Mouse (Mus musculus): ENCODE results near the gene Gnl2. TPM values are rescaled to one million over a fixed set of nuclear protein-coding genes. Genes with fewer than 3 reads are reported as not detected.

Gene Gnl2
- polyA plus RNA-seq, 1 experiment from 2014 or later, result 88.7 TPM

DNA sequence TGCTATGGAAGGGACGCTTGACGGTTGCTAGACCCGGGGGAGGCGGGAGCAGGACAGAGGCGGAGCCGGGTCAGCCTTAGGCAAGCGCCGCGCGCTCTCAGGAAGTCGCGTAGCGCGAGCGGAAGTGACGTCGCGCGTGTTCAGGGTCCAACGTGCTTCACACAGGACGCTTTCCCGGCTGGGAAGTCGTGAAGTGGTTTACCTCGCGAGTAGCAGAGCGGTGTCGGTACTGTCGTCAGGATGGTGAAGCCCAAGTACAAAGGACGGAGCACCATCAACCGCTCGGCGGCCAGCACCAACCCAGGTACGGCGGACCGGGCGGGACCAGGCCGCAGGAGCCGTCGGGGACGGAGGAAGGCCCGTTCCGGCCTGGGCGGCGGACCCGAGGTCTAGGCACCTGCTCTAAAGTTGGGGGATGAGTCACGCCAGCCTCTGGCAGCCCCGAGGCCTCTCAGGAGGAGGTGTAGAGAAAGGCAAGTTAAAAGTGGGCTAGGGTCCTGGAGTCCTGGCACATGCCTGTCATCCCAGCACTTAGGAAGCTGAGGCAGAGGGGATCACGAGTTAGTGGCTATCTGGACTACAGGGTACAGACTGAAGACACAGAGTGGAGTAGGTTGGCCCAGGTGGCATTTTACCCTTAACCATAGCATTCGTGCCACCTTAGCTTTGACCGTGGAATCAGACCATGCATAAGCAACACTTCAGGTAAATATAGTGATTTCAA, 13.7 kb downstream of the Gnl2 start:
- Histone ChIP-seq H3K4me2 (peak overlapping the region; percentile 98), H3K9me3 (ENCODE audit: control insufficient read depth, low read length) (no peaks in the 10 kb centered on the region), H3K27ac (ENCODE audit: low read depth, low read length) (no peak overlapping the region), H3K4me3 (ENCODE audit: low read depth, low read length) (peak overlapping the region; percentile 96), H3K9ac (ENCODE audit: low read length) (peak overlapping the region; percentile 83), H3K36me3 (ENCODE audit: control insufficient read depth, insufficient read depth, low read length) (peaks cover 2% of the 10 kb centered on the region; the same call in 1 of the 2 replicates), H3K4me1 (ENCODE audit: control insufficient read depth, insufficient read depth, low read length) (peaks cover 10% of the 10 kb centered on the region), H3K27me3 (ENCODE audit: control insufficient read depth, insufficient read depth, low read length) (no peaks in the 10 kb centered on the region)
- WGBS, result under 1% methylated on average over 50 of the region's 50 CpGs
- ATAC-seq (ENCODE audit: low FRiP score) (peak; percentile 99), DNase-seq (ENCODE audit: low spot score, missing footprints) (peak; percentile 100)

DNA sequence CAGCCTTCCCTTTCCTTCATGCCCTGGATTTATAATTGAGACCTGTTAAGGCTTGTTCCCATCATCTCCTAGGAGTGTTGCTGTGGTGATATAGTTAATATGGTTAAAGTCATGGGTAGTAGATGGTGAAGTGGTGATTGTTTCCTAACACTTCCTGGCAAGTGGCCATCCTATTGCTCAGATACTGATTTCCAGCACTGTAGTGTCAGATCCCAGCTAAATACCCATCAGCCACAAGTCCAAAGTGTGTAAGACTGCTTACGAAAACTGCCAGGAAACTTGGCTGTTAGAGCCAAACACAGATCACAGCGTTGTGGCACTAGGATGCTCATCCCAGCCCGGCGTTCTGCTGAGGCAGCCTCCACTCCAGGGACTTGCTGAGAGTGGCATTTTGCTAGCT, 18.0 kb downstream of the Gnl2 start:
- H3K4me3 ChIP-seq (ENCODE audit: low read depth, low read length), result no peak overlapping the region
- ATAC-seq (ENCODE audit: low FRiP score) (no peak), DNase-seq (ENCODE audit: low spot score, missing footprints) (no peak)
- H3K27ac ChIP-seq (ENCODE audit: low read depth, low read length), result no peak overlapping the region
- no peak overlapping the region for H3K9ac ChIP-seq (ENCODE audit: low read length)
- WGBS, result 95% methylated on average over 4 of the region's 4 CpGs
- no peaks in the 10 kb centered on the region for H3K9me3 ChIP-seq (ENCODE audit: control insufficient read depth, low read length)
- H3K4me1 ChIP-seq (ENCODE audit: control insufficient read depth, insufficient read depth, low read length), result peaks cover 10% of the 10 kb centered on the region
- no peaks in the 10 kb centered on the region for H3K27me3 ChIP-seq (ENCODE audit: control insufficient read depth, insufficient read depth, low read length)
- H3K36me3 ChIP-seq (ENCODE audit: control insufficient read depth, insufficient read depth, low read length), result peaks cover 7% of the 10 kb centered on the region
- H3K4me2 ChIP-seq, result no peak overlapping the region

DNA sequence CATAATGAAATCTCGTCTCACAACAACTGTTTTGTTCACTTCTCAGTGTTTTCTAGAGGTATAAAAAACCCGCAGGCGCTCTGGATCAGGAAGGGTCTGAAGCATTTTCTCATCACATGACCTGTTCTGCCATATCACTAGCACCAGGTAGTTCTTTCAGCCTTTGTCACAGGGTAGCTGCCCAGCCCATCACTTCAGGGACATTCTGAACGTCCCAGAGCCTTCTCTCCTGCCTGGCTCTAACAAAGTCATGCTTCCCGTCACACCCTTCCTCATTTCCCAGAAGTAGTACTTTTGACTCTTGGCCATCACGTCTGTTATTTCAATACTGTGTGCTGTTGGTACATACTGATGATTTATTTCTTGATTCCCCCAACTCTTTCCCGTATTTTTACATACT, 28.1 kb downstream of the Gnl2 start:
- WGBS, result 91% methylated on average over 7 of the region's 7 CpGs
- H3K27me3 ChIP-seq (ENCODE audit: control insufficient read depth, insufficient read depth, low read length), result no peaks in the 10 kb centered on the region
- no peak overlapping the region for H3K27ac ChIP-seq (ENCODE audit: low read depth, low read length)
- H3K9me3 ChIP-seq (ENCODE audit: control insufficient read depth, low read length), result no peaks in the 10 kb centered on the region
- ATAC-seq (ENCODE audit: low FRiP score) (no peak), DNase-seq (ENCODE audit: low spot score, missing footprints) (no peak)
- H3K9ac ChIP-seq (ENCODE audit: low read length), result no peak overlapping the region
- H3K4me2 ChIP-seq, result no peak overlapping the region
- H3K4me1 ChIP-seq (ENCODE audit: control insufficient read depth, insufficient read depth, low read length), result no peaks in the 10 kb centered on the region
- peaks cover 13% of the 10 kb centered on the region for H3K36me3 ChIP-seq (ENCODE audit: control insufficient read depth, insufficient read depth, low read length)
- H3K4me3 ChIP-seq (ENCODE audit: low read depth, low read length), result no peak overlapping the region

DNA sequence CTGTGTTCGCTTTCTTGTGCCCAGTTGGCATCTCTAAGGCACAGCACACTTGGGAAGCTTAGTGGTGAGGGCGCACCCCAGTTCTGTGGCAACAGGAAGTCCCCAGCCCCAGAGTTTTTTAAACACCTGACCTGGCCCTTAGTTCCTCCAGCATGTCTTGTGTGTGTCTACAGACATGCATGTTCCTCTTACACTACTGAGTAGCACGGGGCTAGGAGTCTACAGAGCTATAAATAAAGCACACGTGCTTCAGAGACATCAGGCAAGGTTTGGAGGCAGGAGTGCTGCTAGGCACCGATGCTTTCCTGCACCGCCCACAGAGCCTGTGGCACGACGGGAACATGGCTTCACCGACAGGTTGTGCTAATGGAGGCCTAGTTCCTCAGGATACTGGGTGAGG, 39.0 kb downstream of the Gnl2 start:
- H3K36me3 ChIP-seq (ENCODE audit: control insufficient read depth, insufficient read depth, low read length), result peaks cover 14% of the 10 kb centered on the region; the same call in 1 of the 2 replicates
- H3K9ac ChIP-seq (ENCODE audit: low read length), result no peak overlapping the region
- WGBS, result 94% methylated on average over 9 of the region's 9 CpGs
- H3K4me3 ChIP-seq (ENCODE audit: low read depth, low read length), result no peak overlapping the region
- H3K4me1 ChIP-seq (ENCODE audit: control insufficient read depth, insufficient read depth, low read length), result 0 out of 2 replicates have a peak, but pooled peaks cover 3% of the 10 kb centered on the region
- H3K9me3 ChIP-seq (ENCODE audit: control insufficient read depth, low read length), result no peaks in the 10 kb centered on the region
- no peak for DNase-seq (ENCODE audit: low spot score, missing footprints)
- H3K27me3 ChIP-seq (ENCODE audit: control insufficient read depth, insufficient read depth, low read length), result no peaks in the 10 kb centered on the region
- no peak overlapping the region for H3K27ac ChIP-seq (ENCODE audit: low read depth, low read length)
- H3K4me2 ChIP-seq, result no peak overlapping the region
- no peak for ATAC-seq (ENCODE audit: low FRiP score)

DNA sequence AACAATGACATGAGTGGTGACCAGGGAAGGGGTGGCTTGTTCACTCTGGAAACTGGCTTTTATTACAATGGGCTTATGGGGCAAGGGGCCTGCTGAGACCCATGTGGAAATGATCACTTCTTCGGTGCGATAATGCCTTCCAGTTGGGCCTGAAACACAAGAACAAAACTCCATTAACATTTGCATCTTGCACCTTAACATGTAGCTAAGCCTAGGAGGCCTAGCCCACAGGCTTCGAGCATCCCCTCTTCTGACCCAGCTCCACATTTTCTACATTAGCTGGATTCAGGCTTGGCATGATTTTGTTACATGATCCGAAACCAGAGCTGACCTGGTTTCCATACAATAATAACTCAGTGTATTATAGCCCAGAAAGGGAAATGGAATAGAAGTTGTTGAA, 40.1 kb downstream of the Gnl2 start:
- no peaks in the 10 kb centered on the region for H3K27me3 ChIP-seq (ENCODE audit: control insufficient read depth, insufficient read depth, low read length)
- H3K9me3 ChIP-seq (ENCODE audit: control insufficient read depth, low read length), result no peaks in the 10 kb centered on the region
- no peak for ATAC-seq (ENCODE audit: low FRiP score)
- H3K4me3 ChIP-seq (ENCODE audit: low read depth, low read length), result no peak overlapping the region
- H3K36me3 ChIP-seq (ENCODE audit: control insufficient read depth, insufficient read depth, low read length), result peaks cover 10% of the 10 kb centered on the region; the same call in 1 of the 2 replicates
- no peak overlapping the region for H3K27ac ChIP-seq (ENCODE audit: low read depth, low read length)
- 0 out of 2 replicates have a peak, but pooled peaks cover 3% of the 10 kb centered on the region for H3K4me1 ChIP-seq (ENCODE audit: control insufficient read depth, insufficient read depth, low read length)
- no peak overlapping the region for H3K4me2 ChIP-seq
- DNase-seq (ENCODE audit: low spot score, missing footprints), result no peak
- WGBS, result 79% methylated on average over 4 of the region's 4 CpGs
- H3K9ac ChIP-seq (ENCODE audit: low read length), result no peak overlapping the region

DNA sequence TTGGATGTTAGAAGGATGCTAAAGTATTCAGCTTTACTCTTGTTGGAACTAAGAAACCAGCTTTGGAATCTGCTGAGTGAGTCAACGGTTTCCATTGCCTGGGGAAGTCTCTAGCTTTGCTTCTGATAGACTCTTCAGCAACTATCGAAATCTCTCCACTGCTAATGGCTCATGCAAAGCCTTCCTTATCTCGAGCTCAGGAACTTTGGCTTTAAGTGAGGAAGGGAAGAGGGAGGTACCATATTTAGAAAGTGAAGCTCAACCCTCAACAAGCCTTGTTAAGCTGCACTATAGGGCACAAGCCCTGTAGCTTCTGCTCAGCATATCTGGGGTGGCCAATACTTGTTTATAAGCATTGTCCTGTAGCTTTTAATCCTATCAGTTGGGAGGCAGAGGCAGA, 40.9 kb downstream of the Gnl2 start:
- Histone ChIP-seq H3K4me3 (ENCODE audit: low read depth, low read length) (no peak overlapping the region), H3K9me3 (ENCODE audit: control insufficient read depth, low read length) (no peaks in the 10 kb centered on the region), H3K9ac (ENCODE audit: low read length) (no peak overlapping the region), H3K4me2 (no peak overlapping the region), H3K27me3 (ENCODE audit: control insufficient read depth, insufficient read depth, low read length) (no peaks in the 10 kb centered on the region), H3K4me1 (ENCODE audit: control insufficient read depth, insufficient read depth, low read length) (0 out of 2 replicates have a peak, but pooled peaks cover 3% of the 10 kb centered on the region), H3K27ac (ENCODE audit: low read depth, low read length) (no peak overlapping the region), H3K36me3 (ENCODE audit: control insufficient read depth, insufficient read depth, low read length) (peaks cover 10% of the 10 kb centered on the region; the same call in 1 of the 2 replicates)
- DNase-seq (ENCODE audit: low spot score, missing footprints) (no peak), ATAC-seq (ENCODE audit: low FRiP score) (no peak)
- WGBS, result 61% methylated on average over 3 of the region's 3 CpGs

DNA sequence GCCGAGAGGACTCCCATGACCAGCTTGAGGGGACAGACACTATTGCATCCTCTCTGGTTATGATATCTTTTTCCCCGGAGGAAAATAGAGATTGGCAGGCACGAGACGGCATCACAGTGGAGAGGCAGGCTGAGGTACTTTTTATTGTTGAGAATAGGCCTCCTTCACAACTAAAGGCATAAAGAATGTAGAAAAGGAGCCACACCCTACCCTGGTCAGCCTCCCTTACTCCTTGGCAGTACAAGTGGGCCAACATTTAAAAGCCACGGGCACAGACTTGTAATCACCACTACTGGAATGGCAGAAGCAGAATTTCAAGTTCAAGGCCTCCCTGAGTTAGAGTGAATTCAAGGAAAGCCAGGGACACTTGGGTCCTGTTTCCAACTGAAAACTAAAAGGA, 41.6 kb downstream of the Gnl2 start:
- DNase-seq (ENCODE audit: low spot score, missing footprints), result no peak
- Histone ChIP-seq H3K36me3 (ENCODE audit: control insufficient read depth, insufficient read depth, low read length) (peaks cover 7% of the 10 kb centered on the region; the same call in 1 of the 2 replicates), H3K9ac (ENCODE audit: low read length) (no peak overlapping the region), H3K9me3 (ENCODE audit: control insufficient read depth, low read length) (no peaks in the 10 kb centered on the region), H3K4me1 (ENCODE audit: control insufficient read depth, insufficient read depth, low read length) (0 out of 2 replicates have a peak, but pooled peaks cover 3% of the 10 kb centered on the region), H3K4me2 (no peak overlapping the region), H3K27me3 (ENCODE audit: control insufficient read depth, insufficient read depth, low read length) (no peaks in the 10 kb centered on the region), H3K27ac (ENCODE audit: low read depth, low read length) (no peak overlapping the region), H3K4me3 (ENCODE audit: low read depth, low read length) (no peak overlapping the region)
- no peak for ATAC-seq (ENCODE audit: low FRiP score)
- 65% methylated on average over 5 of the region's 5 CpGs for WGBS

DNA sequence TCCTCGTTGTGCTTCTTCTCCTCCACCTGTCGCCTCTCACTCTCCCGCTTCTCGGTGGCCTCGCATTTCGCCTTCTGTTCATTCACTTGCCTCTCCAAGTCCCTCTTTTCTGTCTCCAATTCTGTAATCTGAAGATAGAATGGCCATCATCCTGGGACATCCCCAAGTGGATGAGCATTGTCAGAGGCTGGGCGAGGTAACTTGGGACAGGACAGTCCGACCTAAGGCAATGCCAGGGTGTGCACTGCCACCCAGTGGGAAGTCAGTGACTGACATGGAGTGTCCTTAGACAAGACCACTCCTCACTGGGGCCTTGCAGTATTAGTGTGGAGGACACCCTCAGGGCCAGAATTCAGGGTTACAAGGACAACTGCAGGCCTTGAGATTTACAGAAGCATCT, 42.6 kb downstream of the Gnl2 start:
- Histone ChIP-seq H3K4me1 (ENCODE audit: control insufficient read depth, insufficient read depth, low read length) (0 out of 2 replicates have a peak, but pooled peaks cover 3% of the 10 kb centered on the region), H3K27ac (ENCODE audit: low read depth, low read length) (no peak overlapping the region), H3K4me3 (ENCODE audit: low read depth, low read length) (0 out of 2 replicates have a peak overlapping the region, but pooled peaks have one; percentile 4), H3K4me2 (peak overlapping the region; percentile 30), H3K27me3 (ENCODE audit: control insufficient read depth, insufficient read depth, low read length) (no peaks in the 10 kb centered on the region), H3K36me3 (ENCODE audit: control insufficient read depth, insufficient read depth, low read length) (peaks cover 7% of the 10 kb centered on the region; the same call in 1 of the 2 replicates), H3K9me3 (ENCODE audit: control insufficient read depth, low read length) (no peaks in the 10 kb centered on the region), H3K9ac (ENCODE audit: low read length) (no peak overlapping the region)
- DNase-seq (ENCODE audit: low spot score, missing footprints) (peak; percentile 94), ATAC-seq (ENCODE audit: low FRiP score) (peak; percentile 88)
- 1% methylated on average over 8 of the region's 8 CpGs for WGBS

DNA sequence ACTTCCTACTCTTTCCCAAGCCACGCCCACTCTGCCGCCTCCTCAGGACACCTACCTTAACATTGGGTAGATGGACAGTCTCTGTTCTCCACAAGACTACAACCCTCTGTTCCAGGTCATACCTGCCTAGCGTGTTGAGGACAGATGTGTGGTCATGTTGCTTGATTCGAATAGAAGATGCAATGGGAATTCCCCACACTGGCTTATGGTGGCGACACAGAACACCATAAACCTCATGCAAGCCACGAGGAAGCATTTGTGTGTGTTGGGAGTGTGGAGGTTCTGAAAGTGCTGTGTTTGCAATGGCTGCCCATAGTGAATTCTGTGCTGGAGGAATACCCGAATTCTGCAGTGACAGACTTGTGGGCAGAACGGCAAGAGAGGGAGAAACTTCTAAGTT, 47.4 kb downstream of the Gnl2 start:
- Histone ChIP-seq H3K4me2 (no peak overlapping the region), H3K27me3 (ENCODE audit: control insufficient read depth, insufficient read depth, low read length) (no peaks in the 10 kb centered on the region), H3K9me3 (ENCODE audit: control insufficient read depth, low read length) (no peaks in the 10 kb centered on the region), H3K4me1 (ENCODE audit: control insufficient read depth, insufficient read depth, low read length) (peaks cover 14% of the 10 kb centered on the region), H3K27ac (ENCODE audit: low read depth, low read length) (no peak overlapping the region), H3K9ac (ENCODE audit: low read length) (no peak overlapping the region), H3K36me3 (ENCODE audit: control insufficient read depth, insufficient read depth, low read length) (no peaks in the 10 kb centered on the region), H3K4me3 (ENCODE audit: low read depth, low read length) (no peak overlapping the region)
- ATAC-seq (ENCODE audit: low FRiP score), result no peak
- DNase-seq (ENCODE audit: low spot score, missing footprints), result no peak
- WGBS, result 73% methylated on average over 8 of the region's 8 CpGs

Data from midbrain, embryonic 11.5 days (tissue).